Mouse (Mus musculus) MEL (cell line): ENCODE measurements around the gene Olfr1424. TPM values are rescaled to one million over a fixed set of nuclear protein-coding genes. Genes with fewer than 3 reads are reported as not detected.

ENCODE experiments used
- DNase-seq: peaks from one replicate; pipeline ENCODE4 v3.0.0; 2011; ENCODE audit warnings: low read depth, low spot score
- H3K27ac ChIP-seq: 2 replicates; pipeline ENCODE4 v1.5.1; 2012; ENCODE audit warnings: low read depth, mild to moderate bottlenecking, control low read depth, low read length, moderate library complexity; ENCODE audit not compliant: control insufficient read depth
- H3K27me3 ChIP-seq, 2 experiments: fragments of 150-350 bp in 1 of 2; sonication (generic) in 1 of 2; 2 replicates each; pipeline ENCODE4 v1.6.1; 2012; ENCODE audit warnings: low read length in 2 of 2, mild to moderate bottlenecking in 2 of 2, improper control_type of control experiment in 1 of 2, moderate library complexity in 1 of 2; ENCODE audit not compliant: insufficient read depth in 2 of 2, control insufficient read depth in 1 of 2
- H3K36me3 ChIP-seq, 2 experiments: 2 replicates each; pipeline ENCODE4 v1.6.1; 2012 to 2014; ENCODE audit warnings: low read length in 2 of 2, improper control_type of control experiment in 1 of 2, inconsistent platforms in 1 of 2, mild to moderate bottlenecking in 1 of 2; ENCODE audit not compliant: insufficient read depth in 2 of 2, control insufficient read depth in 1 of 2
- H3K4me1 ChIP-seq, 2 experiments: fragments of 150-350 bp in 1 of 2; sonication (generic) in 1 of 2; 2 replicates each; pipeline ENCODE4 v1.6.1; 2012; ENCODE audit warnings: low read length in 2 of 2, improper control_type of control experiment in 1 of 2, mild to moderate bottlenecking in 1 of 2; ENCODE audit not compliant: insufficient read depth in 2 of 2, control insufficient read depth in 1 of 2
- H3K4me3 ChIP-seq, 2 experiments: fragments of 150-350 bp in 1 of 2; sonication (generic) in 1 of 2; 2 replicates each; pipeline ENCODE4 v1.5.1; 2012; ENCODE audit warnings: low read depth in 2 of 2, low read length in 2 of 2, mild to moderate bottlenecking in 2 of 2, moderate library complexity in 2 of 2, control low read depth in 1 of 2, improper control_type of control experiment in 1 of 2; ENCODE audit not compliant: control insufficient read depth in 1 of 2, insufficient read depth in 1 of 2
- H3K79me2 ChIP-seq: 2 replicates; pipeline ENCODE4 v1.6.1; 2012; ENCODE audit warnings: mild to moderate bottlenecking, low read length, moderate library complexity; ENCODE audit not compliant: control insufficient read depth, poor library complexity, insufficient read depth
- H3K9ac ChIP-seq: 2 replicates; pipeline ENCODE4 v1.6.1; 2012; ENCODE audit warnings: low read depth, mild to moderate bottlenecking, control low read depth, low read length, moderate library complexity; ENCODE audit not compliant: control insufficient read depth, poor library complexity, severe bottlenecking
- H3K9me3 ChIP-seq: fragments of 150-350 bp; sonication (generic); replicated peaks from 2 replicates; pipeline ENCODE4 v1.6.1; 2012; ENCODE audit warnings: mild to moderate bottlenecking, low read length, improper control_type of control experiment, moderate library complexity; ENCODE audit not compliant: insufficient read depth
- BHLHE40 ChIP-seq: IDR thresholded peaks from 2 replicates; pipeline ENCODE4 v1.6.1; 2012; ENCODE audit warnings: low read depth, mild to moderate bottlenecking, inconsistent platforms, low read length, improper control_type of control experiment, borderline replicate concordance
- CHD1 ChIP-seq: IDR thresholded peaks from 2 replicates; pipeline ENCODE4 v1.6.1; 2012; ENCODE audit warnings: low read depth, mild to moderate bottlenecking, inconsistent platforms, low read length, improper control_type of control experiment
- CTCF ChIP-seq, 3 experiments: IDR thresholded peaks in 2 of 3; conservative IDR thresholded peaks in 1 of 3; 2 replicates each; pipeline ENCODE4 v1.5.1; 2011 to 2012; ENCODE audit warnings: low read length in 3 of 3, low read depth in 2 of 3, mild to moderate bottlenecking in 2 of 3, improper control_type of control experiment in 1 of 3, inconsistent platforms in 1 of 3, mixed read lengths in 1 of 3, moderate library complexity in 1 of 3; ENCODE audit not compliant: control insufficient read depth in 1 of 3, insufficient read depth in 1 of 3, poor library complexity in 1 of 3, severe bottlenecking in 1 of 3
- E2F4 ChIP-seq: IDR thresholded peaks from 2 replicates; pipeline ENCODE4 v1.6.1; 2011; ENCODE audit warnings: low read depth, low read length, improper control_type of control experiment, borderline replicate concordance
- ETS1 ChIP-seq: IDR thresholded peaks from 2 replicates; pipeline ENCODE4 v1.6.1; 2012; ENCODE audit warnings: low read depth, mild to moderate bottlenecking, inconsistent platforms, low read length, improper control_type of control experiment, moderate library complexity
- HCFC1 ChIP-seq: IDR thresholded peaks from 2 replicates; pipeline ENCODE4 v1.6.1; 2012; ENCODE audit warnings: low read depth, mild to moderate bottlenecking, inconsistent platforms, low read length, improper control_type of control experiment, moderate library complexity
- KAT2A ChIP-seq: conservative IDR thresholded peaks from 2 replicates; pipeline ENCODE4 v1.6.1; 2012; ENCODE audit warnings: low read depth, low read length, improper control_type of control experiment, inconsistent platforms
- MAFK ChIP-seq: IDR thresholded peaks from 2 replicates; pipeline ENCODE4 v1.6.1; 2011; ENCODE audit warnings: low read depth, mild to moderate bottlenecking, low read length, improper control_type of control experiment, borderline replicate concordance
- MAX ChIP-seq: IDR thresholded peaks from 2 replicates; pipeline ENCODE4 v1.6.1; 2011; ENCODE audit warnings: low read length, improper control_type of control experiment
- MEF2A ChIP-seq: IDR thresholded peaks from 2 replicates; pipeline ENCODE4 v1.6.1; 2014; ENCODE audit warnings: low read depth, mild to moderate bottlenecking, inconsistent platforms, low read length, improper control_type of control experiment; ENCODE audit not compliant: poor library complexity, insufficient replicate concordance, severe bottlenecking; ENCODE audit errors: extremely low read depth
- MXI1 ChIP-seq: IDR thresholded peaks from 2 replicates; pipeline ENCODE4 v1.6.1; 2011; ENCODE audit warnings: mild to moderate bottlenecking, low read depth, low read length, improper control_type of control experiment
- NRF1 ChIP-seq: IDR thresholded peaks from 2 replicates; pipeline ENCODE4 v1.6.1; 2014; ENCODE audit warnings: low read depth, mild to moderate bottlenecking, inconsistent platforms, low read length, improper control_type of control experiment, moderate library complexity; ENCODE audit not compliant: poor library complexity, insufficient read depth, severe bottlenecking
- POLR2AphosphoS5 ChIP-seq: IDR thresholded peaks from 2 replicates; pipeline ENCODE4 v1.6.1; 2012; ENCODE audit warnings: low read depth, borderline replicate concordance, mild to moderate bottlenecking, inconsistent platforms, low read length, moderate library complexity, mixed read lengths
- RCOR1 ChIP-seq: IDR thresholded peaks from 2 replicates; pipeline ENCODE4 v1.6.1; 2012; ENCODE audit warnings: low read depth, mild to moderate bottlenecking, inconsistent platforms, low read length, improper control_type of control experiment
- TBP ChIP-seq: IDR thresholded peaks from 2 replicates; pipeline ENCODE4 v1.8.0; 2011; ENCODE audit warnings: low read depth, low read length, improper control_type of control experiment
- TCF12 ChIP-seq: IDR thresholded peaks from 2 replicates; pipeline ENCODE4 v1.6.1; 2014; ENCODE audit warnings: low read depth, mild to moderate bottlenecking, inconsistent platforms, low read length, improper control_type of control experiment, moderate library complexity
- USF1 ChIP-seq: IDR thresholded peaks from 2 replicates; pipeline ENCODE4 v1.6.1; 2014; ENCODE audit warnings: low read depth, mild to moderate bottlenecking, inconsistent platforms, low read length, improper control_type of control experiment, moderate library complexity
- ZC3H11A ChIP-seq: IDR thresholded peaks from 2 replicates; pipeline ENCODE4 v1.6.1; 2012; ENCODE audit warnings: low read depth, mild to moderate bottlenecking, inconsistent platforms, low read length, improper control_type of control experiment
- ZNF384 ChIP-seq: IDR thresholded peaks from 2 replicates; pipeline ENCODE4 v1.6.1; 2012; ENCODE audit warnings: low read depth, mild to moderate bottlenecking, inconsistent platforms, low read length, improper control_type of control experiment
- polyA plus RNA-seq, 2 experiments: library from polyadenylated mRNA; stranded (reverse) in 1 of 2; unstranded in 1 of 2; fragments of >175 nt in 1 of 2; fragments of >200 nt in 1 of 2; gene quantifications; 2 replicates each; pipeline versions ENCODE4 v1.2.1 to v1.2.4; 2012; ENCODE audit warnings: low replicate concordance in 2 of 2, low read depth in 1 of 2; ENCODE audit not compliant: insufficient read length in 2 of 2, insufficient read depth in 1 of 2, missing spikeins in 1 of 2
- total RNA-seq: library from RNA; depleted of rRNA; stranded (reverse); fragments of 300-350 nt; gene quantifications from 2 replicates; pipeline ENCODE4 v1.2.3, GENCODE M21; 2012

The Olfr1424 gene
- total and polyA plus RNA-seq, 3 experiments, result not detected

GRCm38 (mm10) chr19:12010916-12011559, 51.4 kb downstream of the Olfr1424 start:
- H3K9me3 ChIP-seq, result no peaks in the 10 kb centered on the region
- no peaks in the 10 kb centered on the region for H3K36me3 ChIP-seq
- peak; percentile 99 for TF ChIP-seq TBP
- no peak for TF ChIP-seq MAFK
- H3K79me2 ChIP-seq, result no peaks in the 10 kb centered on the region
- DNase-seq, result peak; percentile 96
- peak overlapping the region; percentile 57 for H3K27ac ChIP-seq
- H3K4me1 ChIP-seq, result no peaks in the 10 kb centered on the region
- peak overlapping the region; percentile 43 to 79 for H3K4me3 ChIP-seq
- H3K27me3 ChIP-seq, result no peaks in the 10 kb centered on the region
- H3K9ac ChIP-seq, result peak overlapping the region; percentile 74

GRCm38 (mm10) chr19:12010281-12010771, 52.2 kb downstream of the Olfr1424 start:
- no peak for DNase-seq
- H3K9me3 ChIP-seq, result no peaks in the 10 kb centered on the region
- H3K4me3 ChIP-seq, result peak overlapping the region; percentile 43 to 79
- no peaks in the 10 kb centered on the region; the same call in 1 of the 2 replicates for H3K79me2 ChIP-seq
- peak overlapping the region; percentile 57 for H3K27ac ChIP-seq
- no peaks in the 10 kb centered on the region for H3K36me3 ChIP-seq
- TF ChIP-seq ZNF384, result no peak
- no peak for TF ChIP-seq MAX
- TF ChIP-seq BHLHE40, result no peak
- TF ChIP-seq MEF2A, result no peak
- no peak for TF ChIP-seq CTCF (IDR thresholded peaks at IDR 0.05 in 2 of 3, conservative IDR thresholded peaks at IDR 0.05 in 1 of 3; ENCODE audit: control insufficient read depth in 1 of 3, insufficient read depth in 1 of 3, low read depth in 2 of 3, low read length in 3 of 3, poor library complexity in 1 of 3, severe bottlenecking in 1 of 3)
- no peak for TF ChIP-seq POLR2AphosphoS5
- TF ChIP-seq NRF1, result no peak
- TF ChIP-seq RCOR1, result no peak
- TF ChIP-seq ETS1, result no peak
- TF ChIP-seq MXI1, result no peak
- TF ChIP-seq E2F4, result no peak
- no peak for TF ChIP-seq TCF12
- TF ChIP-seq HCFC1, result no peak
- TF ChIP-seq USF1, result no peak
- TF ChIP-seq CHD1, result no peak
- no peak for TF ChIP-seq ZC3H11A
- TF ChIP-seq KAT2A, result no peak
- no peaks in the 10 kb centered on the region for H3K27me3 ChIP-seq
- no peaks in the 10 kb centered on the region for H3K4me1 ChIP-seq
- H3K9ac ChIP-seq, result peak overlapping the region; percentile 74
